Mouse (Mus musculus) thymus, adult 2 months (tissue): ENCODE measurements around the gene Nrl.

Experiments
- CTCF ChIP-seq: fragments of 200-500 bp; IDR thresholded peaks from 2 replicates; pipeline ENCODE4 v1.5.1; 2012; ENCODE audit warnings: mild to moderate bottlenecking, control low read depth, low read length, moderate library complexity, borderline replicate concordance; ENCODE audit not compliant: control insufficient read depth, poor library complexity, insufficient read depth; ENCODE audit errors: extremely low read depth
- POLR2A ChIP-seq: fragments of 200-500 bp; IDR thresholded peaks from 2 replicates; pipeline ENCODE4 v1.6.1; 2012; ENCODE audit warnings: mild to moderate bottlenecking, low read length, control low read depth, moderate library complexity; ENCODE audit not compliant: control insufficient read depth, poor library complexity, insufficient read depth; ENCODE audit errors: extremely low read depth

- TF ChIP-seq CTCF (no peak), POLR2A (no peak)
Observed at GRCm38 (mm10) chr14:55540787-55541321, 16.1 kb upstream of the Nrl start.
